Mouse (Mus musculus) intestine, embryonic 15.5 days (tissue): Measurements from ENCODE around the gene Ptpn14. TPM values are rescaled to one million over a fixed set of nuclear protein-coding genes. Genes with fewer than 3 reads are reported as not detected.
"Not testable (repeated sequence)": the region's sequence is repeated elsewhere in the genome, so short reads cannot be mapped to it uniquely, and the experiment has no call there.

ENCODE experiments used
- ATAC-seq: fragments of 200-750 bp; cut with Nextera tagmentation; 2 replicates; pipeline ENCODE4 v1.8.0; 2017; ENCODE audit warnings: moderate TSS enrichment, moderate library complexity
- H3K27ac ChIP-seq: fragments of 300-500 bp; sonication (generic); 2 replicates; pipeline ENCODE4 v1.5.1; 2015; ENCODE audit warnings: mild to moderate bottlenecking, inconsistent platforms
- H3K27me3 ChIP-seq: fragments of 300-500 bp; sonication (generic); replicated peaks from 2 replicates; pipeline ENCODE4 v1.6.1; 2015; ENCODE audit warnings: inconsistent platforms
- H3K36me3 ChIP-seq: fragments of 300-500 bp; sonication (generic); 2 replicates; pipeline ENCODE4 v1.6.1; 2015; ENCODE audit warnings: inconsistent platforms
- H3K4me1 ChIP-seq: fragments of 300-500 bp; sonication (generic); replicated peaks from 2 replicates; pipeline ENCODE4 v1.6.1; 2015; ENCODE audit warnings: inconsistent platforms
- H3K4me2 ChIP-seq: fragments of 300-500 bp; sonication (generic); replicated peaks from 2 replicates; pipeline ENCODE4 v1.6.1; 2015; ENCODE audit warnings: mild to moderate bottlenecking, inconsistent platforms
- H3K4me3 ChIP-seq: fragments of 300-500 bp; sonication (generic); replicated peaks from 2 replicates; pipeline ENCODE4 v1.5.1; 2015; ENCODE audit warnings: inconsistent platforms
- H3K9ac ChIP-seq: fragments of 300-500 bp; sonication (generic); 2 replicates; pipeline ENCODE4 v1.6.1; 2015; ENCODE audit warnings: inconsistent platforms
- H3K9me3 ChIP-seq: fragments of 300-500 bp; sonication (generic); 2 replicates; pipeline ENCODE4 v1.6.1; 2016; ENCODE audit warnings: inconsistent platforms
- WGBS: fragments of 180-500 bp; shearing (Covaris S2); methylation state at CpG from one replicate; pipeline ENCODE4 v1.1.7; 2015; 5-methylcytosine and 5-hydroxymethylcytosine counted together
- polyA plus RNA-seq: library from polyadenylated mRNA; unstranded; fragments of >200 nt; fragmentation: Nextera tagmentation; extraction: Ambion mirVana; gene quantifications from 2 replicates; pipeline ENCODE4 v1.2.1, GENCODE M21; 2015

The Ptpn14 gene
- polyA plus RNA-seq: 4.9 and 6.2 TPM in 2 replicates

GRCm38 (mm10) chr1:189727884-189728783 is at the start of gene Ptpn14:
Gene Ptpn14 (plus strand): TSS chr1:189728268.
- no peaks in the 10 kb centered on the region for H3K9me3 ChIP-seq
- peak within 1 kb of the TSS; percentile 89 for H3K9ac ChIP-seq
- peak within 1 kb of the TSS; percentile 92 for H3K27ac ChIP-seq
- ATAC-seq: peak; percentile 95
- peak within 1 kb of the TSS; percentile 86 for H3K4me3 ChIP-seq
- H3K36me3 ChIP-seq: no peaks in the 10 kb centered on the region
- H3K27me3 ChIP-seq: no peaks in the 10 kb centered on the region
- peaks cover 19% of the 10 kb centered on the region for H3K4me1 ChIP-seq
- WGBS: under 1% methylated on average over 91 of the region's 98 CpGs
- H3K4me2 ChIP-seq: peak within 1 kb of the TSS; percentile 83

GRCm38 (mm10) chr1:189679555-189679954 is 48.5 kb upstream of the Ptpn14 start:
- Histone ChIP-seq H3K36me3 (peaks cover 31% of the 10 kb centered on the region), H3K27me3 (no peaks in the 10 kb centered on the region), H3K9ac (no peak overlapping the region), H3K4me2 (no peak overlapping the region), H3K9me3 (no peaks in the 10 kb centered on the region), H3K4me3 (no peak overlapping the region), H3K4me1 (no peaks in the 10 kb centered on the region), H3K27ac (no peak overlapping the region)
- 95% methylated on average over 3 of the region's 3 CpGs for WGBS
- no peak for ATAC-seq

DNA sequence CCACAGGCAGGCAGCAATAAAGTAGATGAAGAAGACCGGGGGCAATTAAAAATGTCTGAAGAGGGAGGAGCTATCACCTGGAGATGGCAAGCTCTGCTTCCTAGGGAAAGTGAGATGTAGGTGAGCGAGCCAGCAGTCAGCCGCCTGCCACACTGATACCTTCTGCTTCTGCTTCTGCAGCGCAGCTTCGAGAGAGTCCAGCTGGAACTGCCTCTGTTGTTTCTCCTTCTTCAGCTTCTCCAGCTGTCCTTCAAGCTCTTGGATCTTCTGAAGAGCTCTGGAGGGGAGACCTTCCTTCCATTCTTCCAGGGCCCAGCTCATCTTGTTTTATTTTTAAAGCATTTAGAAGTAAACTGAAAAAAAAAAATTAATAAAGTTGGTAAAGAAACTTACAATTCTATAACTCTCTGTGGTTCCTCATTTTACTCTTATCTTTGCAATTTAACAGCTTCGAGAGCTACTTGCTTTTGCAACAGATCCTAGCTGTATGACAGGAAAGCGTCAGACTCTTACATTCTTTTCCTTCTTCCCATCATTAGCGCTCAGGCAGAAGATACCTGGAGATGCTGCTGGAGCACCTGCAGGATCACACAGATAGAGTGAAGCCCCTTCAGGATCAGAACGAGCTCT is 43.2 kb upstream of the Ptpn14 start:
- Histone ChIP-seq H3K27me3 (no peaks in the 10 kb centered on the region), H3K9ac (no peak overlapping the region), H3K4me1 (peaks cover 14% of the 10 kb centered on the region), H3K4me2 (no peak overlapping the region), H3K27ac (no peak overlapping the region), H3K36me3 (peaks cover 17% of the 10 kb centered on the region), H3K9me3 (no peaks in the 10 kb centered on the region), H3K4me3 (no peak overlapping the region)
- WGBS: 90% methylated on average over 9 of the region's 9 CpGs
- ATAC-seq: no peak

- no peak overlapping the region for H3K9ac ChIP-seq
Observed at GRCm38 (mm10) chr1:189686025-189686424, 42.0 kb upstream of the Ptpn14 start.

DNA sequence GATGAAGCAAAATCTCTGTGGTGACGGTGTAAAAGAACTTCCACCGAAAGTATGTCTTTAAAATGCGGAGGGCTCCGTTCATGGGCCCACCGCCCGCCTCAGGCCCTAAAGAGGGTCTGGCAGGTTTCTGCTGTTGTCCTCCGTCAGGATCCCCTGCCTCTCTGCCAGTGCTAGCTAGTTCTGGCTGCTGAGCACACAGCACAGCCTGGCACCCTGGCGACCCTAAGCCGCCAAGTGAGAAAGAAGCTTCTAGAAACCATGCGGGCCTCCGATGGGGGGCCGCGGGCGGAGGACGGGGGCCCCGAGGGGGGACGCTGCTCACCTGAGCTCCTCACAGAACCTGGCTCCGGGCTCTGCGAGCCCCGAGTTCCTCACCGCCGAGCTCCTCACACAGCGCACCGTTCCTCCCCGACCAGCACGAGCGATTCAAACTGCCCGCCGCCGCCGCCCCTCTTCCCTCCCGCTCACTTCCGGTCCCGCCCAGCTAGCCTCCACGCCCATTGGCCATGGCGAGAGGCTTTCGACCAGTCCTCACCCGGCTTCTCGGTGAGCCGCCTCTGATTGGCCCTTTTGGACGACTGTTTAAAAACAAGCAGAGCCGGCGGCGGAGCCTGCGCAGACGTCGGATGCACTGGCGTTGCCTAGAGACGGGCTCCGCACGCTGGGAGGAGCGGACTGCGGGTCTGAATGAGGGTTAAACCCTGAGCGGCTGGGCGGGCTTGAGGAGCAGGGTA is 40.2 kb upstream of the Ptpn14 start, which contains the start of gene Cenpf:
Gene Cenpf, minus strand, starts transcription at position 433 of the 734 bp plus-strand sequence.
- WGBS: under 1% methylated on average over 51 of the region's 55 CpGs

More at GRCm38 (mm10) chr1:189686025-189686424, 42.0 kb upstream of the Ptpn14 start:
- H3K9me3 ChIP-seq: no peaks in the 10 kb centered on the region
- no peak overlapping the region for H3K4me3 ChIP-seq
- 73% methylated on average over 6 of the region's 6 CpGs for WGBS
- H3K4me2 ChIP-seq: peak overlapping the region; percentile 81
- no peaks in the 10 kb centered on the region for H3K27me3 ChIP-seq
- no peak for ATAC-seq
- no peak overlapping the region for H3K27ac ChIP-seq
- H3K36me3 ChIP-seq: peaks cover 7% of the 10 kb centered on the region
- H3K4me1 ChIP-seq: peaks cover 14% of the 10 kb centered on the region

GRCm38 (mm10) chr1:189688388-189688750 is 39.7 kb upstream of the Ptpn14 start:
- peaks cover 7% of the 10 kb centered on the region for H3K36me3 ChIP-seq
- WGBS: under 1% methylated on average over 15 of the region's 15 CpGs
- peak overlapping the region; percentile 39 for H3K9ac ChIP-seq
- peak; percentile 63; the same call in 1 of the 2 replicates for ATAC-seq
- no peaks in the 10 kb centered on the region for H3K27me3 ChIP-seq
- peak overlapping the region; percentile 80 for H3K4me3 ChIP-seq
- H3K9me3 ChIP-seq: no peaks in the 10 kb centered on the region
- H3K27ac ChIP-seq: no peak overlapping the region
- H3K4me1 ChIP-seq: peaks cover 14% of the 10 kb centered on the region
- peak overlapping the region; percentile 64 for H3K4me2 ChIP-seq

More for the DNA sequence above, 40.2 kb upstream of the Ptpn14 start, which contains the start of gene Cenpf:
- ATAC-seq: peak; percentile 100
- Histone ChIP-seq H3K4me3 (peak within 1 kb of the TSS; percentile 80), H3K27me3 (no peaks in the 10 kb centered on the region), H3K4me1 (peaks cover 14% of the 10 kb centered on the region), H3K9me3 (no peaks in the 10 kb centered on the region), H3K27ac (0 out of 2 replicates have a peak within 1 kb of the TSS, but pooled peaks have one; percentile 45), H3K9ac (peak within 1 kb of the TSS; percentile 71), H3K4me2 (peak within 1 kb of the TSS; percentile 81), H3K36me3 (peaks cover 7% of the 10 kb centered on the region)

DNA sequence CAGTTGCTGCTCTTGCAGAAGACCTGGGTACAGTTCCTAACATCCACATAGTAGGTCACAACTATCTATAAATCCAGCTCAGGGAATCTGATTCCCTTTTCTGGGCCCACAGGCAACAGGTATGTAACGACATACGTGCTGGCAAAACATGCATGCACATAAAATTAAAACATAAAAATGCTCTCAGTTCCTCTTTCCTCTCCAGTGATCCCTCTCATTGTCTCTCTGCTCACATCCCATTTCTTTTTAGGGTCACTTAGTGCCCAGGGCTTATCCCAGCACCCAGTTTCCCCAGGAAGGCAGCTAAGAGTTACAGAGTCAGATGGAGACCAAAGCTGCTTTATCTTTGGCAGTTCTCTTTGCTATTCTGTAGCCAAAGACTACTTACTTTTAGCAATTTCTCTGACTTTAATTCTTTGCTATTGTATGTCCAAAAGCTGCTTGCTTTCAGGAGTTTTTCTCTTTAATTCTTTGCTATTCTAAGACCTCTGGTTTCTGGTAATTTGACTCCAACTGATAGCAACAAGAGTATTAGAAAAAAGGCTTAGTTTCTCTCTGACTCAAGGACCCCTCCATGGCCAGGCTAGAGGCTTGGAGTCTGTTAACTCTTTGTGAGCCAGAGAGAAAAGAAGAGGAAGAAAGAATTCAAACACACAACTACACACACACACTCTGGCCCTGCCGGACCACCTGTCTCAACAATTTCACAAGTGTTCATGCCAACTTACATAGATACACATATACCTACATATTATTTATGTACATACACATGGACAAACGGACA is 38.8 kb upstream of the Ptpn14 start:
- H3K9me3 ChIP-seq: no peaks in the 10 kb centered on the region
- H3K9ac ChIP-seq: peak overlapping the region; percentile 39; the same call in 1 of the 2 replicates
- H3K4me2 ChIP-seq: peak overlapping the region; percentile 64
- no peak for ATAC-seq
- peaks cover 14% of the 10 kb centered on the region for H3K4me1 ChIP-seq
- no peaks in the 10 kb centered on the region for H3K27me3 ChIP-seq
- peak overlapping the region; percentile 80 for H3K4me3 ChIP-seq
- H3K36me3 ChIP-seq: no peaks in the 10 kb centered on the region
- WGBS: 28% methylated on average over 4 of the region's 4 CpGs
- H3K27ac ChIP-seq: no peak overlapping the region

GRCm38 (mm10) chr1:189692442-189692841 is 35.6 kb upstream of the Ptpn14 start:
- H3K9me3 ChIP-seq, H3K9ac ChIP-seq, ATAC-seq, H3K27me3 ChIP-seq, H3K27ac ChIP-seq, H3K4me2 ChIP-seq, H3K36me3 ChIP-seq, H3K4me1 ChIP-seq, H3K4me3 ChIP-seq: not testable (repeated sequence)
- WGBS: 36% methylated on average over 3 of the region's 3 CpGs

- H3K9ac ChIP-seq: no peak overlapping the region
- H3K36me3 ChIP-seq: no peaks in the 10 kb centered on the region
- WGBS: 89% methylated on average over 2 of the region's 2 CpGs
- no peaks in the 10 kb centered on the region for H3K27me3 ChIP-seq
- no peak overlapping the region for H3K4me3 ChIP-seq
- no peaks in the 10 kb centered on the region for H3K4me1 ChIP-seq
- H3K27ac ChIP-seq: no peak overlapping the region
- H3K4me2 ChIP-seq: no peak overlapping the region
- no peak for ATAC-seq
- no peaks in the 10 kb centered on the region for H3K9me3 ChIP-seq
Observed at GRCm38 (mm10) chr1:189694391-189694790, 33.7 kb upstream of the Ptpn14 start.

- Histone ChIP-seq H3K4me2 (no peak overlapping the region), H3K27ac (no peak overlapping the region), H3K4me3 (no peak overlapping the region), H3K9me3 (no peaks in the 10 kb centered on the region), H3K4me1 (no peaks in the 10 kb centered on the region), H3K9ac (no peak overlapping the region), H3K27me3 (no peaks in the 10 kb centered on the region), H3K36me3 (no peaks in the 10 kb centered on the region)
- ATAC-seq: no peak
Observed at GRCm38 (mm10) chr1:189695321-189695720, 32.7 kb upstream of the Ptpn14 start.

- ATAC-seq: no peak
- 62% methylated on average over 4 of the region's 4 CpGs for WGBS
- Histone ChIP-seq H3K9ac (no peak overlapping the region), H3K4me2 (no peak overlapping the region), H3K27ac (no peak overlapping the region), H3K9me3 (no peaks in the 10 kb centered on the region), H3K27me3 (no peaks in the 10 kb centered on the region), H3K4me1 (no peaks in the 10 kb centered on the region), H3K4me3 (no peak overlapping the region), H3K36me3 (no peaks in the 10 kb centered on the region)
Observed at GRCm38 (mm10) chr1:189698416-189698815, 29.7 kb upstream of the Ptpn14 start.
